Mouse (Mus musculus): ENCODE results near the gene AI837181. TPM values are rescaled to one million over a fixed set of nuclear protein-coding genes. Genes with fewer than 3 reads are reported as not detected.

AI837181 gene
- polyA plus RNA-seq, 1 experiment from 2014 or later = 53.7 TPM

DNA sequence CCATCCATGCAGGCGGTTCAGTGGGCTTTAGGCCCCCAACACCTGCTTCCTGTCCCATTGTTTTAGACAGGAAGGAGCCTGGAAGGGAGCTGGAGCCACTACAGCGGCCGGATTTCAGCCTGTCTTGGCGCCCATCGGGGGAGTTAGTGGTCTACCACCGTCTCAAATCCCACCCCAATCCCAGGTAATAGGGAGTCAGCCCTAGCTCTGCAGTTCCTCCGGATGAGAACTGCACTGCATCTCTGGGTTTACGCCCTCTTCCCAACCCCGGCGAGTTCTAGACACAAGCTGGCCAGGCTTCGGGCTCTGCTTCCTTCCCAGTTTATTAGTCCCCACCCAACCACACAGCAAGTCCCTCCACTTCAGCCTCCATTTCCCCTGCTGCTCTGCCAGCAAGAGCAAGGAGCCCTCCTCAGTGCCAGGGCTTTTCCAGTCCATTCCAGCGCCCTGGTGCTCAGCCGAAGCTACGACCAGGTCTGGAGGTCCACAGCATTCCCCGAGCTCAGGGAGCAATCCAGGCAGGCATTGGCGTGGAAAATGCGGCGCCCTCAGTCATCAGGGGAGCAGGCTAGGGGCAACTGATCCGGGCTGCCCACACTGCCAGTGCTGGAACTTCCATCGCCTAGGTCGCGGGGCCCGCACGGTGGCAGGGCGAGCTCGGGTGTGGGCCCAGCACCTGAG, 31.4 kb downstream of the AI837181 start:
- WGBS = 4% methylated on average over 26 of the region's 26 CpGs
- no peak for ATAC-seq (ENCODE audit: low FRiP score, low TSS enrichment)
- no peak for DNase-seq

DNA sequence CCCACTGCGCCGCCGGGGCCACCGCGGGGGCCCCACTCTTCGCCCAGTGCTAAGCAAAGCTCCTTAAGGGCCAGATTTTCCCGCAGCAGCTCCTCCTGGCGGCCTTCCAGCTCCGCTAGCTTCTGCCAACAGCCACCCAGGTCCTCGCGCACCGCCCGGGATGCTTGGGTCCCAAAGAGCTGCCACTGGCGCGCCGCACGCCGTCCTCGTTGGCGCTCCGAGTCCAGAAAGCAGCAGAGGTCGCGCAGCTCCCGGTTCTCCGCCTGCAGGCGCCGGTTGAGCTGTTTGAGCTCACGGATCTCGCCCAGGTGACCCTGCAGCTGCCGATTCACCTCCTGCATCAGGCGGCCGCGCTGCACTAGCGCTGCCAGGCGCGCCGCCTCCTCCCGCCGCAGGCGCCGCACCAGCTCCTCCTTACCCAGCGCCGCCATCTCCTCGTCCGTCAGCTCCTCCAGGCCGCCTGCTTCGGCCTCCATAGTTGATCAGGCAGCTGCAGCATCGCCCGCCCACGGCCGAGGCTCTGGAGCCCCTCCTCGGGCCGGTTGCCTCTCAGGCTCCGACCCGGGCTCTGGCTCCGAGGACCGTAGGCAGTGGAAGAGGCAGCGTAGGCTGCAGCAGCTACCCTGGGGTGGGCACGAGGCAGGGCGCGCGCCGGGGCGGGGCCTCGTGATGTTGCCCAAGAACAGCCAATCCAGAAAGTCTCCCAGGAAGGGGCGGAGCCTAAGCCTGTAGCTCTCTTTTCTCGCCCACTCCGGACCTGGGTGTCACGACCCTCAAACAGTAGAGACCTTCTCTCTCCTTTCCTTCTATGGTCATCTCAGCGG, 32.2 kb downstream of the AI837181 start:
- under 1% methylated on average over 70 of the region's 70 CpGs for WGBS
- no peaks in the 10 kb centered on the region for H3K9me3 ChIP-seq (ENCODE audit: control insufficient read depth, low read length)

More for the DNA sequence above, 31.4 kb downstream of the AI837181 start:
- H3K36me3 ChIP-seq (ENCODE audit: control insufficient read depth, insufficient read depth, low read length) = 0 out of 2 replicates have a peak, but pooled peaks cover 3% of the 10 kb centered on the region
- peak overlapping the region; percentile 96 for H3K27ac ChIP-seq (replicated peaks; ENCODE audit: low read depth, low read length)
- H3K9ac ChIP-seq (replicated peaks; ENCODE audit: low read length) = peak overlapping the region; percentile 91
- H3K4me1 ChIP-seq (ENCODE audit: control insufficient read depth, insufficient read depth, low read length) = peaks cover 38% of the 10 kb centered on the region
- peak overlapping the region; percentile 85 for H3K4me3 ChIP-seq (replicated peaks; ENCODE audit: low read depth, low read length)
- peak overlapping the region; percentile 98 for H3K4me2 ChIP-seq (ENCODE audit: low read length)
- H3K27me3 ChIP-seq (ENCODE audit: control insufficient read depth, insufficient read depth, low read length) = no peaks in the 10 kb centered on the region
- no peaks in the 10 kb centered on the region for H3K9me3 ChIP-seq (ENCODE audit: control insufficient read depth, low read length)

DNA sequence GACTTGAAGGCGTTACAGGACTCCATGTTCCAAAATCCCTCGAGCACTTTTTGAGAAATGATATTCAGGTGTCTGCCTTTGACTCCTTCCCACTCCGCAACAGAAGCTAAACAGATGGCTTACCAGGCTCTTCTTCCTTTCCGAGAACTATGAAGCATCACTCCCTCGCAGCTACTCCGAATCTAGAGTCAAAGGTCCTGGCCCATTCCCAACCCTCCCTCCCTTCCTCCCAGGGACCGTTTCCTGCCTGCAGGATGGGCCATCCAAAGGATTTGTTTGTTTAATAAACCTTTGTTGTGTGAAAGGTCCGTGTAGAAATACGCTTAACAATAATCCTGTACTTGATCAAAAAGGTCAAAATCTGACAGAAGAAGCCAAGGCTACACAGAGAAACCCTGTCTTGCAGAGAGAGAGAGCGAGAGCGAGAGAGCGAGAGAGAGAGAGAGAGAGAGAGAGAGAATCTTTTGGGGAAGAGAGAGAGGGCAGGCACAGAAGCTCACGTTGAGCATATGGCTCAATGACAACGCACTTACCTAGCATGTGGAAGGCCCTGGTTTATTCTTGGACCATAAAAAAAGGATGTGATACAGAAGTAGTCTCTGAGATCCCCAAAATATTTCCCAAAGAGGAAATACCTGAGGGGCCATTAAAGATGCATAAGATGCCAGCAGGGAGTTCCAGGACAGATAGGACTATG, 33.0 kb downstream of the AI837181 start, which contains the start of gene Ccdc85b:
TSS of gene Ccdc85b (minus strand) at position 149 of the 697 bp plus-strand sequence.
- peaks cover 10% of the 10 kb centered on the region for H3K36me3 ChIP-seq (ENCODE audit: control insufficient read depth, insufficient read depth, low read length)
- H3K9me3 ChIP-seq (ENCODE audit: control insufficient read depth, low read length) = no peaks in the 10 kb centered on the region
- H3K27me3 ChIP-seq (ENCODE audit: control insufficient read depth, insufficient read depth, low read length) = no peaks in the 10 kb centered on the region
- DNase-seq = no peak
- no peak for ATAC-seq (ENCODE audit: low FRiP score, low TSS enrichment)
- peaks cover 39% of the 10 kb centered on the region for H3K4me1 ChIP-seq (ENCODE audit: control insufficient read depth, insufficient read depth, low read length)
- WGBS = 17% methylated on average over 14 of the region's 14 CpGs
- H3K4me3 ChIP-seq (replicated peaks; ENCODE audit: low read depth, low read length) = peak within 1 kb of the TSS; percentile 85
- H3K4me2 ChIP-seq (ENCODE audit: low read length) = peak within 1 kb of the TSS; percentile 98
- H3K27ac ChIP-seq (replicated peaks; ENCODE audit: low read depth, low read length) = peak within 1 kb of the TSS; percentile 96
- H3K9ac ChIP-seq (replicated peaks; ENCODE audit: low read length) = peak within 1 kb of the TSS; percentile 91

More for the DNA sequence above, 32.2 kb downstream of the AI837181 start:
- peak overlapping the region; percentile 85 for H3K4me3 ChIP-seq (replicated peaks; ENCODE audit: low read depth, low read length)
- H3K4me2 ChIP-seq (ENCODE audit: low read length) = peak overlapping the region; percentile 98
- 0 out of 2 replicates have a peak, but pooled peaks cover 3% of the 10 kb centered on the region for H3K36me3 ChIP-seq (ENCODE audit: control insufficient read depth, insufficient read depth, low read length)
- no peaks in the 10 kb centered on the region for H3K27me3 ChIP-seq (ENCODE audit: control insufficient read depth, insufficient read depth, low read length)
- ATAC-seq (ENCODE audit: low FRiP score, low TSS enrichment) (peak; percentile 93), DNase-seq (peak; percentile 97)
- H3K27ac ChIP-seq (replicated peaks; ENCODE audit: low read depth, low read length) = peak overlapping the region; percentile 96
- H3K4me1 ChIP-seq (ENCODE audit: control insufficient read depth, insufficient read depth, low read length) = peaks cover 39% of the 10 kb centered on the region
- peak overlapping the region; percentile 91 for H3K9ac ChIP-seq (replicated peaks; ENCODE audit: low read length)

DNA sequence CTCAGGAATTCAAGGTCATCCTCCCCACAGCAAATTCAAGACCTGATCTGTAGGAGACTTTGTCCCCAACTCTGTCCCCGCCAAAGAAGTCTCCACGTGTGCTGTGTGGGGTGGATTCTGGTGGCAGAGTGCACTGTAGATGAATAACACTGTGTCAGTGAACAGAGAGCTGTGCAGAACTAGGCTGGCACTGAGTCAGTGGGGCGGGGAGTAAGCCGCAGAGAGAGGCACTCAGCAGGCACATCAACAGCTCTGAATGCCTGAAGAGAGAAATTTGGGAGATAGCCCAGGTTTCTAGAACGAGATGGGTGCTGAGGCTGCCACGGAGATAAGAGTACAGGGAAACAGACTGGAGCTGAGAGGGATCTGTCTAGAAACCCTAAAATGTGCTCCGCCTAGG, 34.1 kb downstream of the AI837181 start:
- no peak overlapping the region for H3K27ac ChIP-seq (replicated peaks; ENCODE audit: low read depth, low read length)
- no peak overlapping the region for H3K4me3 ChIP-seq (replicated peaks; ENCODE audit: low read depth, low read length)
- H3K4me1 ChIP-seq (ENCODE audit: control insufficient read depth, insufficient read depth, low read length) = peaks cover 41% of the 10 kb centered on the region
- DNase-seq (no peak), ATAC-seq (ENCODE audit: low FRiP score, low TSS enrichment) (no peak)
- no peak overlapping the region for H3K9ac ChIP-seq (replicated peaks; ENCODE audit: low read length)
- no peaks in the 10 kb centered on the region for H3K27me3 ChIP-seq (ENCODE audit: control insufficient read depth, insufficient read depth, low read length)
- no peak overlapping the region for H3K4me2 ChIP-seq (ENCODE audit: low read length)
- H3K36me3 ChIP-seq (ENCODE audit: control insufficient read depth, insufficient read depth, low read length) = peaks cover 18% of the 10 kb centered on the region
- no peaks in the 10 kb centered on the region for H3K9me3 ChIP-seq (ENCODE audit: control insufficient read depth, low read length)
- WGBS = 72% methylated on average over 7 of the region's 7 CpGs

DNA sequence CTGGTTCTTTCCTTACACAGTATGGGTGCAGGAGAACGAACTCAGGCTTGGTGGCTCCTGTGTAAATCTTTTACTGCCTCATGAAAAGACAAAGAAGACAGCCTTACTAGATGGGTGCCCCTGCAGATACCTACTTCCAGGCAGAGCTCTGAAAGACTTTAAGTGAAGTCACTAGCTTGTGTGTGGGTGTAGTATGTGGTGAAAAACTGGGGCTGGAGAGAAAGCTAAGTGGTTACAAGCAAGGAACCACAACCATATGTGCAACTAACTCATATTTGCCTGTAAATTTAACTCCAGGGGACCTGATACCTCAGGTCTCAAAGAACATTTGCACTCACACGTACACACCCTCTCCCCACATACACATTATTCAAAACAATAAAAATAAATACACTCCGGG, 35.0 kb downstream of the AI837181 start:
- no peak for ATAC-seq (ENCODE audit: low FRiP score, low TSS enrichment)
- H3K4me2 ChIP-seq (ENCODE audit: low read length) = peak overlapping the region; percentile 93
- no peak for DNase-seq
- H3K27ac ChIP-seq (replicated peaks; ENCODE audit: low read depth, low read length) = peak overlapping the region; percentile 83
- WGBS = 25% methylated on average over 3 of the region's 3 CpGs
- peak overlapping the region; percentile 86 for H3K4me3 ChIP-seq (replicated peaks; ENCODE audit: low read depth, low read length)
- peaks cover 22% of the 10 kb centered on the region for H3K36me3 ChIP-seq (ENCODE audit: control insufficient read depth, insufficient read depth, low read length)
- no peaks in the 10 kb centered on the region for H3K27me3 ChIP-seq (ENCODE audit: control insufficient read depth, insufficient read depth, low read length)
- H3K9ac ChIP-seq (replicated peaks; ENCODE audit: low read length) = peak overlapping the region; percentile 73
- no peaks in the 10 kb centered on the region for H3K9me3 ChIP-seq (ENCODE audit: control insufficient read depth, low read length)
- H3K4me1 ChIP-seq (ENCODE audit: control insufficient read depth, insufficient read depth, low read length) = peaks cover 42% of the 10 kb centered on the region

DNA sequence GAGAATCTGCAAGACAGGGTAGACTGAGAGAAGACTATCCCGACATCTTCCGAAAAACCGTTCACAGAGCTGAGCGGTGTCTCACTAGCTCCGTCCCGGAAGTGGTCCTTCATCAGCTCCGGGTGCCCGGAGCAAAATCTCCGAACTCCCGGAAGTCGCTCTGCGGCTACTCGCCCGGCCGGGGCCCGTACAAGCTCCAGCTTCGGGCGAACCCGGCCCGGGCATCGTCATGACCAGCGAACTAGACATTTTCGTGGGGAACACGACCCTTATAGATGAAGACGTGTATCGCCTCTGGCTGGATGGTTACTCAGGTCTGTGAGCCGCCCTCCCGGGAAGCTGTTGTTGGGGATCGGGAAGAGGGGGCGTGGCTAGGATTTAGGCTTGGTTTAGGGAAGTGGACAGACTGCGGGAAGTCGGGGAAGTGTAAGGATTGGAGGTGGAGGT, 35.5 kb downstream of the AI837181 start, which contains the start of gene Fibp:
TSS of gene Fibp (plus strand) at position 151 of the 447 bp plus-strand sequence.
- Histone ChIP-seq H3K9me3 (ENCODE audit: control insufficient read depth, low read length) (no peaks in the 10 kb centered on the region), H3K4me1 (ENCODE audit: control insufficient read depth, insufficient read depth, low read length) (peaks cover 36% of the 10 kb centered on the region), H3K27ac (replicated peaks; ENCODE audit: low read depth, low read length) (peak within 1 kb of the TSS; percentile 83), H3K4me3 (replicated peaks; ENCODE audit: low read depth, low read length) (peak within 1 kb of the TSS; percentile 86), H3K9ac (replicated peaks; ENCODE audit: low read length) (peak within 1 kb of the TSS; percentile 73), H3K36me3 (ENCODE audit: control insufficient read depth, insufficient read depth, low read length) (peaks cover 25% of the 10 kb centered on the region), H3K4me2 (ENCODE audit: low read length) (peak within 1 kb of the TSS; percentile 93), H3K27me3 (ENCODE audit: control insufficient read depth, insufficient read depth, low read length) (no peaks in the 10 kb centered on the region)
- peak; percentile 96 for DNase-seq
- under 1% methylated on average over 32 of the region's 32 CpGs for WGBS
- peak; percentile 51 for ATAC-seq (ENCODE audit: low FRiP score, low TSS enrichment)

DNA sequence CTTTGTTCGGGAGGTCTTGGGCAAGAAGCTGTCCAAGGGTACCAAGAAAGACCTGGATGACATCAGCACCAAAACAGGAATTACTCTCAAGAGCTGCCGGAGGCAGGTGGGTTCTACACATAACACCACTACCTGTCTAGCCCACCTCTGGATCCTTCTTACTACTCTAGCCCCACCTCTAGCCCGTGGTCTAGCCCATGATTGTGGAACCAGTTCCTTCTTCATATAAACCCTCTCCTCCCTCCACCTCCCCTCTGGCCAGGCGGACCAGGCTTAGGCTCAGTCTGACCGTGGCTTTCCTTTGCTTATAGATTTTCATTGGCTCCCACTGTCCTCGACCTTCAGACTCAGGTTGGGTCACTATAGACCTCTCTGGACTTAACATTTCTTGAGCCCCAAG, 36.5 kb downstream of the AI837181 start:
- WGBS = 85% methylated on average over 6 of the region's 6 CpGs
- ATAC-seq (ENCODE audit: low FRiP score, low TSS enrichment) = no peak
- Histone ChIP-seq H3K27me3 (ENCODE audit: control insufficient read depth, insufficient read depth, low read length) (no peaks in the 10 kb centered on the region), H3K9me3 (ENCODE audit: control insufficient read depth, low read length) (no peaks in the 10 kb centered on the region), H3K36me3 (ENCODE audit: control insufficient read depth, insufficient read depth, low read length) (peaks cover 34% of the 10 kb centered on the region), H3K4me3 (replicated peaks; ENCODE audit: low read depth, low read length) (peak overlapping the region; percentile 86), H3K27ac (replicated peaks; ENCODE audit: low read depth, low read length) (no peak overlapping the region), H3K4me1 (ENCODE audit: control insufficient read depth, insufficient read depth, low read length) (peaks cover 27% of the 10 kb centered on the region), H3K4me2 (ENCODE audit: low read length) (peak overlapping the region; percentile 93), H3K9ac (replicated peaks; ENCODE audit: low read length) (peak overlapping the region; percentile 73; the same call in 1 of the 2 replicates)
- DNase-seq = no peak

DNA sequence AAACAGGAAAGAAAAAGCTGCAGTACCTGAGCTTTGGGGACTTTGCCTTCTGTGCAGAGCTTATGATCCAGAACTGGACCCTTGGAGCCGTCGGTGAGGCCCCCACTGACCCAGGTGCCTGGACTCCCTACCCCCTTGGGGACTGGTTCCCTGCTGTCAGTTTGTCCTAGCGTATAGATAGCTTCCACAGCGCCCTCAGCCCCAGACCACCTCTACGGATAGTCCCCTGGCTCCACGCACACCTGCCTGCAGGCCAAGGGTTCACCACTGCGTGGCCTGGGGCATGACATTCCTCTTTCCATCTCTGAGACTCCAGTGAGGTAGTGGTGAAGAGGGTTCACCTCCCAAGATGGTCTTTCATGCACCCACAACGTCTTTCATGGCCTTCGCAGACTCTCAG, 38.3 kb downstream of the AI837181 start:
- Histone ChIP-seq H3K27me3 (ENCODE audit: control insufficient read depth, insufficient read depth, low read length) (no peaks in the 10 kb centered on the region), H3K4me1 (ENCODE audit: control insufficient read depth, insufficient read depth, low read length) (peaks cover 19% of the 10 kb centered on the region), H3K9ac (replicated peaks; ENCODE audit: low read length) (no peak overlapping the region), H3K9me3 (ENCODE audit: control insufficient read depth, low read length) (no peaks in the 10 kb centered on the region), H3K4me3 (replicated peaks; ENCODE audit: low read depth, low read length) (no peak overlapping the region), H3K36me3 (ENCODE audit: control insufficient read depth, insufficient read depth, low read length) (peaks cover 51% of the 10 kb centered on the region), H3K4me2 (ENCODE audit: low read length) (no peak overlapping the region), H3K27ac (replicated peaks; ENCODE audit: low read depth, low read length) (no peak overlapping the region)
- DNase-seq (no peak), ATAC-seq (ENCODE audit: low FRiP score, low TSS enrichment) (no peak)
- WGBS = 93% methylated on average over 9 of the region's 9 CpGs
